Mouse (Mus musculus): ENCODE results near the gene Ccdc162.

DNA sequence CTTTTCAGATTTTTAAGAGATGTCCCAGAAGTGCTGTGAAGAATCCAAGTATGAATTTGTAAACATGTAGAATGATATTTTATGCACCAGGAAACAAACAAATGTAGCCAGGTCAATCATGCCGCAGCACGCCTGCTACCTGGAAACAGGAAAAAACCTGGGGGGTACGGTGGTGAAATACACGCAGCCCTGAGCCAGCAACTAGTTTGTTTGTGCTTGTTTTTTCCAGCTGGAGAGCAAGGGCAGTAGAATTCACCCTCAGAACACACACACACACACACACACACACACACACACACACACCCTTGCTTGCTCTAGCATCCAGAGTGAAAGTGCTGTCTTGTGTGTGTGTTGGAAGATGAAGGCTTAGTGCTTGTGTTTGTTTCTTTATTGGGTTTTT, 225.3 kb downstream of the Ccdc162 start:
- TF ChIP-seq POLR2A (IDR thresholded peaks at IDR 0.05; ENCODE audit: insufficient read length, low read depth) (no peak), MAX (IDR thresholded peaks at IDR 0.05; ENCODE audit: low read depth) (no peak), SRF (IDR thresholded peaks at IDR 0.05; ENCODE audit: control insufficient read depth, insufficient read length, low read depth) (no peak), USF1 (IDR thresholded peaks at IDR 0.05; ENCODE audit: low read depth) (no peak), POLR2AphosphoS2 (IDR thresholded peaks at IDR 0.05; ENCODE audit: insufficient read length, low read depth) (no peak), MYOG (IDR thresholded peaks at IDR 0.05; ENCODE audit: control insufficient read depth in 1 of 3, insufficient read depth in 1 of 3, insufficient read length in 2 of 3, low read depth in 2 of 3) (no peak), E2F4 (IDR thresholded peaks at IDR 0.05; ENCODE audit: insufficient read depth) (no peak), CEBPB (IDR thresholded peaks at IDR 0.05; ENCODE audit: insufficient read depth, poor library complexity, severe bottlenecking) (no peak), TCF12 (IDR thresholded peaks at IDR 0.05; ENCODE audit: insufficient read depth, poor library complexity, severe bottlenecking) (no peak), TCF3 (IDR thresholded peaks at IDR 0.05; ENCODE audit: insufficient read length, low read depth) (no peak), REST (IDR thresholded peaks at IDR 0.05; ENCODE audit: insufficient read depth, insufficient read length) (no peak), MYOD1 (IDR thresholded peaks at IDR 0.05; ENCODE audit: control insufficient read depth in 1 of 3, insufficient read length in 2 of 3, low read depth in 2 of 3) (no peak)
